Mouse (Mus musculus): ENCODE data around the gene N4bp1. TPM values are rescaled to one million over a fixed set of nuclear protein-coding genes. Genes with fewer than 3 reads are reported as not detected.

Gene N4bp1
- polyA plus RNA-seq, 1 experiment from 2014 or later, result 11.3 TPM

DNA sequence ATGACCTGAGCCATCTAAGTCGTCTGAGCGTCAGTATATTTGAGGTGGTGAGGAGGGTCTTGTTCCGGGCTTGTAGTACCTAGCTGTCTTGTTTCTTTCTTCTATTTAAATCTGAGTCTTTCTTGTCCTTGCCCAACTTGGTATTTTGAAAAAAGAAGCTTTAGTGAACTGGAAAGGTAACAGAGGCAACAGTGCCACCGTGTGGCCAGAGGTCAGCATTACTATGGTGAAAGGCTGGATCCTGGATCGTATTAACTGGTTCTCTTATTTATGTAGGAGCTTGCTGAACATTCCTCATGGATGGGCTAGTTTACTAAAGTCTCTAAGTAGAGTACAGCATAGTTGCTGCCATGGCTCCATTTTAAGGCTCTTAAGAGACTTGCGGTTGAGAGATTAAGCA lies 23.5 kb upstream of the N4bp1 start:
- no peak overlapping the region for H3K9ac ChIP-seq (ENCODE audit: low read length)
- no peaks in the 10 kb centered on the region for H3K27me3 ChIP-seq (ENCODE audit: control insufficient read depth, insufficient read depth, low read length)
- H3K36me3 ChIP-seq (ENCODE audit: control insufficient read depth, insufficient read depth, low read length), result no peaks in the 10 kb centered on the region
- no peaks in the 10 kb centered on the region for H3K9me3 ChIP-seq (ENCODE audit: control insufficient read depth, low read length)
- no peak overlapping the region for H3K4me3 ChIP-seq (ENCODE audit: low read depth, low read length)
- no peak for ATAC-seq (replicated peaks; ENCODE audit: low FRiP score)
- DNase-seq (ENCODE audit: low spot score), result peak; percentile 85
- H3K4me1 ChIP-seq (replicated peaks; ENCODE audit: control insufficient read depth, insufficient read depth, low read length), result no peaks in the 10 kb centered on the region; the same call in 1 of the 2 replicates
- H3K27ac ChIP-seq (ENCODE audit: low read depth, low read length), result no peak overlapping the region
- 23% methylated on average over 6 of the region's 6 CpGs for WGBS
- no peak overlapping the region for H3K4me2 ChIP-seq (ENCODE audit: low read depth, low read length, severe bottlenecking)

DNA sequence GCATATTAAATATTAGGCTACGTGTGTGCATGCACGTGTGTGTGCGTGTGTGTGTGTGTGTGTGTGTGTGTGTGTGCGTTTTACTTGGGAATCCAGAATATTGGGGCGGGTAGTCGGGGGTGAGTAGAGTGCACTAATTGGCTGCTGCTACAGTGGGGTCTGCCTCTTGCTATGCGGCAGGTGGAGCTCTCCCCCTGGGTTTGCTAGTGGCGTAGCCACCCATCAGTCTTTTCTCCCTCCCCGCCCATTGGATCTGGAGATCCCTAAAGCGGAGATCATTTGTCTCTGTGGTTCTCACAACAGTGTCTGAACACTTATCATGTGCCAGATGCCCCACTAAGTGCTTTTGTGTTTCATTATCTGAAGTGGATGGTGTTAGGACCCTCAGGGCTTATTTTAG lies 19.9 kb upstream of the N4bp1 start:
- WGBS, result 78% methylated on average over 10 of the region's 10 CpGs
- H3K9me3 ChIP-seq (ENCODE audit: control insufficient read depth, low read length), result no peaks in the 10 kb centered on the region
- H3K27me3 ChIP-seq (ENCODE audit: control insufficient read depth, insufficient read depth, low read length), result no peaks in the 10 kb centered on the region
- ATAC-seq (replicated peaks; ENCODE audit: low FRiP score) (no peak), DNase-seq (ENCODE audit: low spot score) (no peak)
- no peak overlapping the region for H3K4me2 ChIP-seq (ENCODE audit: low read depth, low read length, severe bottlenecking)
- H3K9ac ChIP-seq (ENCODE audit: low read length), result no peak overlapping the region
- no peaks in the 10 kb centered on the region; the same call in 1 of the 2 replicates for H3K4me1 ChIP-seq (replicated peaks; ENCODE audit: control insufficient read depth, insufficient read depth, low read length)
- H3K36me3 ChIP-seq (ENCODE audit: control insufficient read depth, insufficient read depth, low read length), result no peaks in the 10 kb centered on the region
- H3K27ac ChIP-seq (ENCODE audit: low read depth, low read length), result no peak overlapping the region
- H3K4me3 ChIP-seq (ENCODE audit: low read depth, low read length), result no peak overlapping the region

DNA sequence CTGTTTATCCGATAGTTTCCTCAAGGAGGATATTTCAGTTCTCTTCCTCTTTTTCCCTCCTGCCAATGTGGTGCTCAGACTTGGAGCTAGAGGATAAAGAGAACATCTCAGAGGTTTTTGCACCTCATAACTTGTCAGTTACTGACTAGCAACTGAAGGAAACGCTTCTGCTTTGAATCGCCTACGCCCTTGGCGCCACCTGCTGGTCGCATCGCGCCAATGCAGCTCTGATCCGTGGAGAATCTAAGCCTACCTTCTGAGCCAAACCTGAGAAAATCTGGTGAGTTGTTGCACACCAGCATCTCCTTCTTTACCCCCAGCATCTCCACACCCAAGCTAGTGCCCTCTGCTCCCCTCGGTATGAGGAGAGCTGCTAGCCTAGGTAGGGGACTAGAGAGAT lies 18.0 kb upstream of the N4bp1 start:
- WGBS, result 7% methylated on average over 10 of the region's 10 CpGs
- no peak for ATAC-seq (replicated peaks; ENCODE audit: low FRiP score)

DNA sequence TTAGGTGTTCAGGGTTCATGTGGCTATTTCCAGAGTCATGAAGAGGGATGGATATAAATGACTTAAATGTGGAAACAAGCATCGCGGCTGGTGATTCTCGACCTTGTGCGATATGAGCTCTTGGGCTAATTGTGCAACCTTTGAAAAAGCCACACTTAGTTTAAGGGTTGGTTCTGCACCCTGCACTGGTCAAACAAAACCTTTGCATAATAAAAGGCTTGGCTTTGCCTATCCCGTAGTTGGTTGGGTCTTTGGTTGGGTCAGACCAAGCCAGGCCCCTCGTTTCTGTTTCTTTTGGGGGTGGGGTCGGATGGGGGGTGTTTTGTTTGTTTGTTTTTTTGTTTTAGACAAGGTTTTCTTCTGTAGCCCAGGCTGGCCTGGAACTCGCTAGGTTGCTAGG lies 17.6 kb upstream of the N4bp1 start:
- WGBS, result 79% methylated on average over 8 of the region's 8 CpGs
- H3K4me2 ChIP-seq (ENCODE audit: low read depth, low read length, severe bottlenecking), result no peak overlapping the region
- H3K4me1 ChIP-seq (replicated peaks; ENCODE audit: control insufficient read depth, insufficient read depth, low read length), result no peaks in the 10 kb centered on the region
- no peak overlapping the region for H3K4me3 ChIP-seq (ENCODE audit: low read depth, low read length)
- H3K9me3 ChIP-seq (ENCODE audit: control insufficient read depth, low read length), result no peaks in the 10 kb centered on the region
- H3K9ac ChIP-seq (ENCODE audit: low read length), result no peak overlapping the region
- no peak overlapping the region for H3K27ac ChIP-seq (ENCODE audit: low read depth, low read length)
- no peaks in the 10 kb centered on the region for H3K27me3 ChIP-seq (ENCODE audit: control insufficient read depth, insufficient read depth, low read length)
- ATAC-seq (replicated peaks; ENCODE audit: low FRiP score) (no peak), DNase-seq (ENCODE audit: low spot score) (no peak)
- H3K36me3 ChIP-seq (ENCODE audit: control insufficient read depth, insufficient read depth, low read length), result no peaks in the 10 kb centered on the region

More for the DNA sequence above, 18.0 kb upstream of the N4bp1 start:
- no peaks in the 10 kb centered on the region for H3K36me3 ChIP-seq (ENCODE audit: control insufficient read depth, insufficient read depth, low read length)
- H3K4me2 ChIP-seq (ENCODE audit: low read depth, low read length, severe bottlenecking), result no peak overlapping the region
- no peaks in the 10 kb centered on the region for H3K4me1 ChIP-seq (replicated peaks; ENCODE audit: control insufficient read depth, insufficient read depth, low read length)
- H3K9me3 ChIP-seq (ENCODE audit: control insufficient read depth, low read length), result no peaks in the 10 kb centered on the region
- H3K27me3 ChIP-seq (ENCODE audit: control insufficient read depth, insufficient read depth, low read length), result no peaks in the 10 kb centered on the region
- no peak overlapping the region for H3K4me3 ChIP-seq (ENCODE audit: low read depth, low read length)
- peak; percentile 89 for DNase-seq (ENCODE audit: low spot score)
- no peak overlapping the region for H3K27ac ChIP-seq (ENCODE audit: low read depth, low read length)
- no peak overlapping the region for H3K9ac ChIP-seq (ENCODE audit: low read length)

DNA sequence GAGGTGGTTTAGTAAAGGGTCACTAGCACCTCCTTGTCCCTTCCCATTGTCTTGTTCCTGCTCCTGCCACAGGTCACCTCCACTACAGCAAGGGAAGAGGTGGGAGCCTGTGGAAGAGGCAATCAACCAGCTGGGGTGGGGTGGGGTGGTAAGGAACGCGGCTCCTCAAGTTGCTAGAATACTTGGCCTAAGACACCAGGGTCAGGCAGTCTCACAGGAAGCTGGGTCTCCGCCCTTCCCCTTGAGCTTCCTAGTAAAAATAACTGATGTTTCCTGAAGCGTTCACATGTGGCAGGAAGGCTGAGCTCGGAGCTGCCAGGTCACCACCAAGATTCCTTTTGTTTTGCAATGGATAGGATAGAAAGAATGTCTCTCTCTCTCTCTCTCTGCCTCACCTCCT lies 16.9 kb upstream of the N4bp1 start:
- Histone ChIP-seq H3K27ac (ENCODE audit: low read depth, low read length) (no peak overlapping the region), H3K4me1 (replicated peaks; ENCODE audit: control insufficient read depth, insufficient read depth, low read length) (no peaks in the 10 kb centered on the region), H3K9ac (ENCODE audit: low read length) (no peak overlapping the region), H3K36me3 (ENCODE audit: control insufficient read depth, insufficient read depth, low read length) (no peaks in the 10 kb centered on the region), H3K9me3 (ENCODE audit: control insufficient read depth, low read length) (no peaks in the 10 kb centered on the region), H3K27me3 (ENCODE audit: control insufficient read depth, insufficient read depth, low read length) (no peaks in the 10 kb centered on the region), H3K4me3 (ENCODE audit: low read depth, low read length) (no peak overlapping the region), H3K4me2 (ENCODE audit: low read depth, low read length, severe bottlenecking) (no peak overlapping the region)
- DNase-seq (ENCODE audit: low spot score), result no peak
- WGBS, result 75% methylated on average over 5 of the region's 5 CpGs
- ATAC-seq (replicated peaks; ENCODE audit: low FRiP score), result no peak

DNA sequence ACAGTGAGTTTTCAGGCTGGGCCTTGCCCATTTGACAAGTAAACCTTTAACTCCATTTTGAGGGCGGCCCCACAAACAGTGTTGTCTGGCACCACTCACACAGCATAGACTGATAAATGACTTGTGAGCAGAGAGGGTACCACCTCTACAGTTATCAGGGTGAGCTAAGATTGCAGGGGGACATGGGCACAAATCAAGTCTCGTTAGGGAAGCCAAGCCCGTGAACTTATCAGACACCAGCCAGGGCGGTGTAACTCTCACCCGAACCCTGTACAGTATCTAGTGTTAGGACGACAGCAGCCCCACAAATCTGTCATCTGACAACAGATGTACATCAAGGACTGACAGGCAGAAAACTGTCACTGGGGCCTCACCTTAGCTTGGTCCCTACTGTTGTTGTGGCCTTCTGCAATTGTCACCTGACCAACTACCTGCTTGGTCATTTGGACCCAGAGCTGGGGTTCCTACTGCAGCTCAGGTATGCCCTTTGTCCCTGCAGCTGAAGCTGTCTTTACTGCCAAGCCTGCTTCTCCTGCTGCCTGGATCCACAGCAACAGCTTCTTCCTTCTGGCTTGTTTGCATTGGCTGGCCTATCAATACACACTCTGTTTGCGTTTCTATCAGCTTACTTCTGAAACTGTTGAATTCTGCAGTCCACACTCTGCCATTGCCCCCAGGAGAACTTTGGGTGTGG lies 12.8 kb upstream of the N4bp1 start:
- Histone ChIP-seq H3K9me3 (ENCODE audit: control insufficient read depth, low read length) (no peaks in the 10 kb centered on the region), H3K4me2 (ENCODE audit: low read depth, low read length, severe bottlenecking) (no peak overlapping the region), H3K9ac (ENCODE audit: low read length) (no peak overlapping the region), H3K27ac (ENCODE audit: low read depth, low read length) (no peak overlapping the region), H3K27me3 (ENCODE audit: control insufficient read depth, insufficient read depth, low read length) (no peaks in the 10 kb centered on the region), H3K4me1 (replicated peaks; ENCODE audit: control insufficient read depth, insufficient read depth, low read length) (no peaks in the 10 kb centered on the region), H3K36me3 (ENCODE audit: control insufficient read depth, insufficient read depth, low read length) (no peaks in the 10 kb centered on the region), H3K4me3 (ENCODE audit: low read depth, low read length) (no peak overlapping the region)
- ATAC-seq (replicated peaks; ENCODE audit: low FRiP score) (no peak), DNase-seq (ENCODE audit: low spot score) (no peak)
- 84% methylated on average over 7 of the region's 7 CpGs for WGBS

DNA sequence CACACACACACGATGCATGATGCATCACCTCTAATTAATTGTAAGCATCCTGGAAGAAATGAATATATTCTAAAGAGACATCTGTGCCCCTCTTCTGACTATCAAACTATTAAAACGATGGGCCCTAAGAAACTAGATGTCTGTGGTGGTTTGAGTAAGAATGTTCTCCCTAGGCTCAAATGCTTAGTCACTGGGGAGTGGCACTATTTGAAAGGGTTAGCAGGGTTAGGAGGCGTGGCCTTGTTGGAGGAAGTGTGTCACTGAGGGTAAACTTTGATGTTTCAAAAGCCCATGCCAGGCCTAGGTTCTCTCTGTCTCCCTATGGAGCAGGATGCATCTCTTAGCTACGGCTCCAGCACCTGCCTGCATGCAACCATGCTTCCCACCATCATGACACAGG lies 10.3 kb upstream of the N4bp1 start:
- Histone ChIP-seq H3K27ac (ENCODE audit: low read depth, low read length) (no peak overlapping the region), H3K4me3 (ENCODE audit: low read depth, low read length) (no peak overlapping the region), H3K4me2 (ENCODE audit: low read depth, low read length, severe bottlenecking) (no peak overlapping the region), H3K36me3 (ENCODE audit: control insufficient read depth, insufficient read depth, low read length) (no peaks in the 10 kb centered on the region), H3K27me3 (ENCODE audit: control insufficient read depth, insufficient read depth, low read length) (no peaks in the 10 kb centered on the region), H3K9me3 (ENCODE audit: control insufficient read depth, low read length) (no peaks in the 10 kb centered on the region), H3K4me1 (replicated peaks; ENCODE audit: control insufficient read depth, insufficient read depth, low read length) (no peaks in the 10 kb centered on the region), H3K9ac (ENCODE audit: low read length) (no peak overlapping the region)
- DNase-seq (ENCODE audit: low spot score) (no peak), ATAC-seq (replicated peaks; ENCODE audit: low FRiP score) (no peak)
- WGBS, result 90% methylated on average over 4 of the region's 4 CpGs

DNA sequence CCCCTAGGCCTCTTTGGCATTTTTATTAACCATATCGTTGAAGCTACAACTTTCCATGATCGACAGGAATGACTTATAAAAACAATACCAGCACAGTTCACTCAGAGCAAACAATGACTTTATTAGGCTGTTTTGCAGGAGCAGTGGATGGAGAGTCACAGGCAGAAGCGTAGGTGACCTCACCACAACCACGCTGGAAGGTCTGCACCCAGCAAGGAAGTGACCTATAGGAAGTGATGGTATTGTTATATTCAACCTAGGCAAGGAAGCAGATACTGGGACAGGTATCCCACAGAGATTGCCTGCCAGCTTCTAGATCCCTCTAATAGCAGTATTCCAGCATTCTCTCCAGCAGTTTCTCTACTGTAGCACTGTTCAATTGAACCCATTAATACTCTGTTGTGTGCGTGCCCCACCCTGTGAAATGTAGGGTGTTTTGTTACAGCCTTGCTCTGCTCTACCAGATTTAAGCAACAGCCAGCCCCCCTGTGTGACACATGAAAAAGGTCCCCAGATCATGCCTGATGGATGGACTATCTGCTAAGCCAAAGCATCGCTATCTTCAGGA lies 9.2 kb upstream of the N4bp1 start:
- no peaks in the 10 kb centered on the region for H3K36me3 ChIP-seq (ENCODE audit: control insufficient read depth, insufficient read depth, low read length)
- WGBS, result 85% methylated on average over 6 of the region's 6 CpGs
- no peak overlapping the region for H3K27ac ChIP-seq (ENCODE audit: low read depth, low read length)
- no peak overlapping the region for H3K4me2 ChIP-seq (ENCODE audit: low read depth, low read length, severe bottlenecking)
- no peak for ATAC-seq (replicated peaks; ENCODE audit: low FRiP score)
- DNase-seq (ENCODE audit: low spot score), result no peak
- no peaks in the 10 kb centered on the region for H3K27me3 ChIP-seq (ENCODE audit: control insufficient read depth, insufficient read depth, low read length)
- no peaks in the 10 kb centered on the region for H3K4me1 ChIP-seq (replicated peaks; ENCODE audit: control insufficient read depth, insufficient read depth, low read length)
- H3K9ac ChIP-seq (ENCODE audit: low read length), result no peak overlapping the region
- no peak overlapping the region for H3K4me3 ChIP-seq (ENCODE audit: low read depth, low read length)
- H3K9me3 ChIP-seq (ENCODE audit: control insufficient read depth, low read length), result no peaks in the 10 kb centered on the region

DNA sequence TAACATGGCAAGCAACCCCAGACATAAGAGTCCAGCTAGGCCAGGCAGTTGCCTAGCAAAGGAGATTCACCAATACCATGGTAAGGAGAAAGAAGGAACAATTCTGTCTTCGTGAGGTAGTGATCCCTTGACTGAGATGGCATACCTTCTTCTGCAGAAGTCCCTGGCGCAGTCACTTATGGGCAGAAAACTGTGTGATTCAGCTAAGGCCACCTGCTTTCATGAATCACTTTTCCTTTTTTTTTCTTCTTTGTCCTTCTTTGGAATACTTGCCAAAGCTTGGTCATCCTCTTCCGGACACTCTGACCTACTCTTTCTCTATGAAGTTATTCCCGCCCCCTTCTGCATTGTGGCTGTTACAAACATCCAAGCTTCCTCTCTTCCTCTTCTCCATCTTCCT lies 8.5 kb upstream of the N4bp1 start:
- Histone ChIP-seq H3K4me3 (ENCODE audit: low read depth, low read length) (no peak overlapping the region), H3K4me2 (ENCODE audit: low read depth, low read length, severe bottlenecking) (no peak overlapping the region), H3K9me3 (ENCODE audit: control insufficient read depth, low read length) (no peaks in the 10 kb centered on the region), H3K36me3 (ENCODE audit: control insufficient read depth, insufficient read depth, low read length) (no peaks in the 10 kb centered on the region), H3K27me3 (ENCODE audit: control insufficient read depth, insufficient read depth, low read length) (no peaks in the 10 kb centered on the region), H3K4me1 (replicated peaks; ENCODE audit: control insufficient read depth, insufficient read depth, low read length) (no peaks in the 10 kb centered on the region), H3K27ac (ENCODE audit: low read depth, low read length) (no peak overlapping the region), H3K9ac (ENCODE audit: low read length) (no peak overlapping the region)
- no peak for DNase-seq (ENCODE audit: low spot score)
- WGBS, result 93% methylated on average over 4 of the region's 4 CpGs
- no peak for ATAC-seq (replicated peaks; ENCODE audit: low FRiP score)

Measured in forebrain, embryonic 11.5 days (tissue).